Mouse (Mus musculus) ovary, adult 10 weeks (tissue): ENCODE results near the gene Rmnd5a. TPM values are rescaled to one million over a fixed set of nuclear protein-coding genes. Genes with fewer than 3 reads are reported as not detected.

Experiments used
- polyA plus RNA-seq: library from polyadenylated mRNA; stranded (reverse); fragments of 350-450 nt; fragmentation: Illumina TruSeq; extraction: RNeasy Lipid Tissue Mini Kit (QIAGEN cat#74804); gene quantifications from one replicate; pipeline ENCODE4 v1.2.3, GENCODE M21; 2014

Rmnd5a gene
- polyA plus RNA-seq: 324 TPM

GRCm38 (mm10) chr6:71440492-71441250 is at the start of gene Rmnd5a:
Rmnd5a (minus strand) TSS chr6:71440637.

DNA sequence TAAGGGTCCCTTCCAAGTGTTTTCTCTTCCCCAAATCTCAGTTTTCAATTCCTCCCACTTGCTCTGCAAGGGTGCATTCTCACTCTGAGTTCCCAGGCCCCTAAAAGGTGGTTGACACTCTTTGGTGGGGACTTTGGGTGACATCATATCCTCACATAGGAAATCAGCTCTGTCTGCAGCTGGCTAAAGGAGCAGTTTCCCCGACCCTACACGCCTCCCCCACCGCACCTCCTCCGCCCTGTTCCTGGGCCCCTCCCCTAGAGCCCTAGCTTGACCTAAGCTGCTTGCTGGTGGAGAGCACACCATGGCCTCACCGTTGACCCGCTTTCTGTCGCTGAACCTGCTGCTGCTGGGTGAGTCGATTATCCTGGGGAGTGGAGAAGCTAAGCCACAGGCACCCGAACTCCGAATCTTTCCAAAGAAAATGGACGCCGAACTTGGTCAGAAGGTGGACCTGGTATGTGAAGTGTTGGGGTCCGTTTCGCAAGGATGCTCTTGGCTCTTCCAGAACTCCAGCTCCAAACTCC is 67.1 kb downstream of the Rmnd5a start, which contains the start of gene Cd8a:
Gene Cd8a, plus strand, starts transcription at position 179 of the 527 bp plus-strand sequence.

Other genes with a start within 250 kb of the Rmnd5a start
- not detected for gene Fabp1, start 240.8 kb downstream of the Rmnd5a start, polyA plus RNA-seq
- gene Krcc1, start 169.0 kb downstream of the Rmnd5a start, polyA plus RNA-seq: 295 TPM
- 0.23 TPM for gene Smyd1, start 118.4 kb downstream of the Rmnd5a start, polyA plus RNA-seq
- gene Cd8b1, start 117.8 kb downstream of the Rmnd5a start, polyA plus RNA-seq: not detected
- gene Cd8a, start 67.2 kb downstream of the Rmnd5a start, polyA plus RNA-seq: 0.14 TPM
- 130 TPM for gene Rnf103, start 53.3 kb upstream of the Rmnd5a start, polyA plus RNA-seq
- 167 TPM for gene Chmp3, start 103.2 kb upstream of the Rmnd5a start, polyA plus RNA-seq
- 94.6 TPM for gene Kdm3a, start 192.4 kb upstream of the Rmnd5a start, polyA plus RNA-seq